Mouse (Mus musculus): ENCODE results near the gene Isca1. TPM values are rescaled to one million over a fixed set of nuclear protein-coding genes. Genes with fewer than 3 reads are reported as not detected.

Isca1 gene
- polyA plus RNA-seq, 1 experiment from 2014 or later = 134 TPM

- Histone ChIP-seq H3K4me2 (ENCODE audit: low read depth, low read length) (peak overlapping the region; percentile 90), H3K36me3 (ENCODE audit: control insufficient read depth, insufficient read depth, low read length) (peaks cover 5% of the 10 kb centered on the region), H3K9me3 (replicated peaks; ENCODE audit: control insufficient read depth, low read length) (no peaks in the 10 kb centered on the region), H3K9ac (ENCODE audit: low read length) (peak overlapping the region; percentile 23), H3K4me3 (replicated peaks; ENCODE audit: low read length) (peak overlapping the region; percentile 84), H3K27ac (ENCODE audit: low read length) (peak overlapping the region; percentile 81), H3K4me1 (ENCODE audit: control insufficient read depth, insufficient read depth, low read length) (peaks cover 56% of the 10 kb centered on the region), H3K27me3 (ENCODE audit: control insufficient read depth, insufficient read depth, low read length) (no peaks in the 10 kb centered on the region)
- no peak; the same call in 1 of the 2 replicates for ATAC-seq (ENCODE audit: insufficient read depth, low FRiP score)
- 37% methylated on average over 11 of the region's 11 CpGs for WGBS
Measured at GRCm38 (mm10) chr13:59766786-59767515, 2.7 kb downstream of the Isca1 start.

DNA sequence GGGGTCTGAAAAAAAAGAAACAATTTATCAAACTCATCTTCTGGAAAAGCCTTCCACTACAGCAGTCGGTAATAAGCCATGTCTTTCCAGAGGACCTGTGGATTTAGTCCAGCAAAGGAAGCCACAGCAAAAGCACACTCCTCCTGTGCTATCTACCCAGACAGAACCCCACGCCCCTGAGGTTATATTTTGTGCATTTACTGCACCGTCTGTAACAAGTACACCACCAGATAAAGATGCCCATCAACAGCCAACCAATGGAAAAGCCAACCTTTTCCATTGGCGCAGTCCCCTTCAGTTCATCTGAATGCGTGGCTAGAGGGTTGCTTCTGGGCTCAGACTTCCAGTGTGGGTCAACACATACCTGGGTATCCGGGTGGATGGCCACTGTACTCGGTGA lies 6.8 kb downstream of the Isca1 start:
- no peak for ATAC-seq (ENCODE audit: insufficient read depth, low FRiP score)
- Histone ChIP-seq H3K4me2 (ENCODE audit: low read depth, low read length) (no peak overlapping the region), H3K4me3 (replicated peaks; ENCODE audit: low read length) (no peak overlapping the region), H3K36me3 (ENCODE audit: control insufficient read depth, insufficient read depth, low read length) (peaks cover 12% of the 10 kb centered on the region), H3K9me3 (replicated peaks; ENCODE audit: control insufficient read depth, low read length) (no peaks in the 10 kb centered on the region), H3K27ac (ENCODE audit: low read length) (no peak overlapping the region), H3K9ac (ENCODE audit: low read length) (no peak overlapping the region), H3K27me3 (ENCODE audit: control insufficient read depth, insufficient read depth, low read length) (no peaks in the 10 kb centered on the region), H3K4me1 (ENCODE audit: control insufficient read depth, insufficient read depth, low read length) (peaks cover 25% of the 10 kb centered on the region)
- 81% methylated on average over 7 of the region's 7 CpGs for WGBS

- no peaks in the 10 kb centered on the region for H3K4me1 ChIP-seq (ENCODE audit: control insufficient read depth, insufficient read depth, low read length)
- H3K9ac ChIP-seq (ENCODE audit: low read length) = no peak overlapping the region
- H3K9me3 ChIP-seq (replicated peaks; ENCODE audit: control insufficient read depth, low read length) = no peaks in the 10 kb centered on the region
- no peak for ATAC-seq (ENCODE audit: insufficient read depth, low FRiP score)
- no peak overlapping the region for H3K27ac ChIP-seq (ENCODE audit: low read length)
- no peak overlapping the region for H3K4me2 ChIP-seq (ENCODE audit: low read depth, low read length)
- H3K36me3 ChIP-seq (ENCODE audit: control insufficient read depth, insufficient read depth, low read length) = peaks cover 13% of the 10 kb centered on the region; the same call in 1 of the 2 replicates
- WGBS = 94% methylated on average over 7 of the region's 7 CpGs
- no peak overlapping the region for H3K4me3 ChIP-seq (replicated peaks; ENCODE audit: low read length)
- no peaks in the 10 kb centered on the region for H3K27me3 ChIP-seq (ENCODE audit: control insufficient read depth, insufficient read depth, low read length)
Measured at GRCm38 (mm10) chr13:59756906-59757305, 12.7 kb downstream of the Isca1 start.

- 0 out of 2 replicates have a peak, but pooled peaks cover 4% of the 10 kb centered on the region for H3K36me3 ChIP-seq (ENCODE audit: control insufficient read depth, insufficient read depth, low read length)
- 68% methylated on average over 12 of the region's 12 CpGs for WGBS
- no peak overlapping the region for H3K4me3 ChIP-seq (replicated peaks; ENCODE audit: low read length)
- no peaks in the 10 kb centered on the region for H3K4me1 ChIP-seq (ENCODE audit: control insufficient read depth, insufficient read depth, low read length)
- no peaks in the 10 kb centered on the region for H3K27me3 ChIP-seq (ENCODE audit: control insufficient read depth, insufficient read depth, low read length)
- no peak overlapping the region for H3K27ac ChIP-seq (ENCODE audit: low read length)
- no peak overlapping the region for H3K4me2 ChIP-seq (ENCODE audit: low read depth, low read length)
- H3K9ac ChIP-seq (ENCODE audit: low read length) = no peak overlapping the region
- ATAC-seq (ENCODE audit: insufficient read depth, low FRiP score) = no peak
- no peaks in the 10 kb centered on the region for H3K9me3 ChIP-seq (replicated peaks; ENCODE audit: control insufficient read depth, low read length)
Measured at GRCm38 (mm10) chr13:59750310-59750709, 19.3 kb downstream of the Isca1 start.

GRCm38 (mm10) chr13:59746711-59747110 lies 22.9 kb downstream of the Isca1 start, which contains the start of gene 1700014D04Rik:
TSS of gene 1700014D04Rik (minus strand) at chr13:59746752.
- Histone ChIP-seq H3K4me3 (replicated peaks; ENCODE audit: low read length) (no peak within 1 kb of the TSS), H3K4me2 (ENCODE audit: low read depth, low read length) (no peak within 1 kb of the TSS), H3K4me1 (ENCODE audit: control insufficient read depth, insufficient read depth, low read length) (no peaks in the 10 kb centered on the region), H3K27ac (ENCODE audit: low read length) (no peak within 1 kb of the TSS), H3K27me3 (ENCODE audit: control insufficient read depth, insufficient read depth, low read length) (no peaks in the 10 kb centered on the region), H3K9ac (ENCODE audit: low read length) (no peak within 1 kb of the TSS), H3K9me3 (replicated peaks; ENCODE audit: control insufficient read depth, low read length) (no peaks in the 10 kb centered on the region), H3K36me3 (ENCODE audit: control insufficient read depth, insufficient read depth, low read length) (no peaks in the 10 kb centered on the region)
- ATAC-seq (ENCODE audit: insufficient read depth, low FRiP score) = no peak
- whole genome bisulfite sequencing = 89% methylated on average over 9 of the region's 9 CpGs

DNA sequence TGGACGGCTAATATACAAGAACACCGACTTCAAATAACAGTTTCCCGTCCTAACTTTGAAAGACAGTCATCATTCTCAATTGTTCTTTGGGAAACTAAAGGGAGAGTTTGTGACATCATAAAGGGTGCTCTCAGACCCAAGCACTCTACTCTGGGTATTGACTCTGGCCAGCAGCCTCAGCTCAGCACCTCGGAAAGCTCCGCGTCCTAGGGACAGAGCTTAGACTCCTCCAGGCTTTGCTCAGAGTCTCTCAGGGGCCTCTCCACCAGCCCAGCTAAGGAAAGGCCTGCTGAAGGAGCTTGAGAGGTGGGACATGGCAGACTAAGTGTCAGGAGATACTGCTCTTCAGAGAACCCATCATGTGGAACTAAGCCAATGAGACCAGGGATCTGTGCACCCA lies 23.4 kb downstream of the Isca1 start:
- 68% methylated on average over 6 of the region's 6 CpGs for WGBS
- H3K36me3 ChIP-seq (ENCODE audit: control insufficient read depth, insufficient read depth, low read length) = no peaks in the 10 kb centered on the region
- no peak overlapping the region for H3K27ac ChIP-seq (ENCODE audit: low read length)
- no peaks in the 10 kb centered on the region for H3K9me3 ChIP-seq (replicated peaks; ENCODE audit: control insufficient read depth, low read length)
- no peak overlapping the region for H3K9ac ChIP-seq (ENCODE audit: low read length)
- H3K4me2 ChIP-seq (ENCODE audit: low read depth, low read length) = no peak overlapping the region
- ATAC-seq (ENCODE audit: insufficient read depth, low FRiP score) = peak; percentile 40; the same call in 1 of the 2 replicates
- no peaks in the 10 kb centered on the region for H3K4me1 ChIP-seq (ENCODE audit: control insufficient read depth, insufficient read depth, low read length)
- H3K27me3 ChIP-seq (ENCODE audit: control insufficient read depth, insufficient read depth, low read length) = no peaks in the 10 kb centered on the region
- no peak overlapping the region for H3K4me3 ChIP-seq (replicated peaks; ENCODE audit: low read length)

DNA sequence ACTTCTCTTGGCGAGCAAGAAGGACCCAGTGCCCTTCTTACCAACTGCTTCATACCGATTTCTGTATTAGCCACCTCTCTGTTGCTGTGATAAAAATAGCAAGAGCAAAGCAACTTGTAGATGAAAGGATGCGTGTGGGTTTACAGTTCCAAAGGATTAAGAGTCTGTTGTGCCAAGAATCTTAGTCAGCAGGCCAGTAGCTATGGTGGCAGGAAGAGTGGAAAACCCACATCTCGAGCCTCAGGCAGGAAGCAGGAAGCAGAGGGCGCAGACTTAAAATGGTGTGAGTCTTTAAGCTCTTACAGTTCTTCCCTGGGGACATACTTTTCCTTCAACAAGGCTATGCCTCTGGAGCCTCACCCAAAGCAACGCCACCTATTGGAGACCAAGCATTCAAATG lies 24.1 kb downstream of the Isca1 start:
- H3K9ac ChIP-seq (ENCODE audit: low read length) = no peak overlapping the region
- no peaks in the 10 kb centered on the region for H3K27me3 ChIP-seq (ENCODE audit: control insufficient read depth, insufficient read depth, low read length)
- H3K27ac ChIP-seq (ENCODE audit: low read length) = no peak overlapping the region
- no peak overlapping the region for H3K4me2 ChIP-seq (ENCODE audit: low read depth, low read length)
- H3K9me3 ChIP-seq (replicated peaks; ENCODE audit: control insufficient read depth, low read length) = no peaks in the 10 kb centered on the region
- no peaks in the 10 kb centered on the region for H3K36me3 ChIP-seq (ENCODE audit: control insufficient read depth, insufficient read depth, low read length)
- ATAC-seq (ENCODE audit: insufficient read depth, low FRiP score) = no peak
- no peak overlapping the region for H3K4me3 ChIP-seq (replicated peaks; ENCODE audit: low read length)
- WGBS = 81% methylated on average over 6 of the region's 6 CpGs
- H3K4me1 ChIP-seq (ENCODE audit: control insufficient read depth, insufficient read depth, low read length) = no peaks in the 10 kb centered on the region

DNA sequence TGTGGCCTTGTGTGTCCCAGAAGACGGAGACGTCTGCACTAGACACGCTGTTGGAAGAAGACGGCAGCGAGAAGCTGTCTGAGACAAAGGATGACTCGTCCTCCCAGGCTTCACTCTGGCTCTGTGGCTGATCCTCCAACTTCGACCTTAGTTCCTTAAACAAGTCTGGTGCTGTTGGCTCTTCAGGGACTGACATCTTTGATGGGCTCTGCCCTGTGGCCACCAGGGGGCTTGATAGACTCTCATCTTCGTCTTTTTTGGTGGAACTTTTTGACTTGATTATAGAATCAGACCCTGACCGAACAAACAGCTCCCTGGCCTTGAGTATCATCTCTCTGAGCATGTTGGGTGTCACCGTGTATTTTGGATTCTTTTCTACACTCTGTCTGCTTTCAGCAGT lies 27.9 kb downstream of the Isca1 start:
- Histone ChIP-seq H3K4me3 (replicated peaks; ENCODE audit: low read length) (no peak overlapping the region), H3K27ac (ENCODE audit: low read length) (no peak overlapping the region), H3K4me1 (ENCODE audit: control insufficient read depth, insufficient read depth, low read length) (no peaks in the 10 kb centered on the region), H3K4me2 (ENCODE audit: low read depth, low read length) (no peak overlapping the region), H3K9ac (ENCODE audit: low read length) (no peak overlapping the region), H3K36me3 (ENCODE audit: control insufficient read depth, insufficient read depth, low read length) (no peaks in the 10 kb centered on the region), H3K9me3 (replicated peaks; ENCODE audit: control insufficient read depth, low read length) (no peaks in the 10 kb centered on the region), H3K27me3 (ENCODE audit: control insufficient read depth, insufficient read depth, low read length) (no peaks in the 10 kb centered on the region)
- no peak for ATAC-seq (ENCODE audit: insufficient read depth, low FRiP score)
- 72% methylated on average over 10 of the region's 10 CpGs for WGBS

DNA sequence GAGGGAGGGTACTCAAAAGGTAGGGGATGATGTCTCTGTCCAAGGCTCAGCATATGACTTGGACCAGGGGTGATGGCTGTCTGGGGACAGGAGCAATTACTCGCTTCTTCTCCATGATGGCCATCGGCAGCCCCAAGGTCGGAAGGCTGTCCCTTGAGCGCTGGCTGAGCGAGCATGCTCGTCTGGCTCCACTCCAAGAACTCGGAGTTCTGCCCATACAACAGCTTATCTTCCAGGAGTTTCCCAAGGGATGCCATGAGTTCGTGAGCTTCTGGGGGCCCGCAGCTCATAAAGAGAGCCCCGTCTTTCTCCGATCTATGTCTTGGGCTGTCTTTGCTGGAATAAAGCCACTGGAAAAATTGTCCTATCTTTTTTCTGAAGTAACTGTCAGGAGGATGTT lies 28.5 kb downstream of the Isca1 start:
- no peaks in the 10 kb centered on the region for H3K4me1 ChIP-seq (ENCODE audit: control insufficient read depth, insufficient read depth, low read length)
- H3K4me2 ChIP-seq (ENCODE audit: low read depth, low read length) = no peak overlapping the region
- H3K9me3 ChIP-seq (replicated peaks; ENCODE audit: control insufficient read depth, low read length) = no peaks in the 10 kb centered on the region
- H3K36me3 ChIP-seq (ENCODE audit: control insufficient read depth, insufficient read depth, low read length) = no peaks in the 10 kb centered on the region
- H3K4me3 ChIP-seq (replicated peaks; ENCODE audit: low read length) = no peak overlapping the region
- H3K9ac ChIP-seq (ENCODE audit: low read length) = no peak overlapping the region
- no peak overlapping the region for H3K27ac ChIP-seq (ENCODE audit: low read length)
- H3K27me3 ChIP-seq (ENCODE audit: control insufficient read depth, insufficient read depth, low read length) = no peaks in the 10 kb centered on the region
- no peak for ATAC-seq (ENCODE audit: insufficient read depth, low FRiP score)
- WGBS = 85% methylated on average over 11 of the region's 11 CpGs

All from stomach, embryonic 16.5 days (tissue).